Mouse (Mus musculus) MEL-GATA-1-ER (cell line): Measurements from ENCODE around the gene Ankrd23.

Source experiments
- DNase-seq: peaks from one replicate; pipeline ENCODE4 v3.0.0-alpha.2; 2012; ENCODE audit warnings: low read depth; ENCODE audit errors: extremely low read depth

Gene Ankrd23

DNA sequence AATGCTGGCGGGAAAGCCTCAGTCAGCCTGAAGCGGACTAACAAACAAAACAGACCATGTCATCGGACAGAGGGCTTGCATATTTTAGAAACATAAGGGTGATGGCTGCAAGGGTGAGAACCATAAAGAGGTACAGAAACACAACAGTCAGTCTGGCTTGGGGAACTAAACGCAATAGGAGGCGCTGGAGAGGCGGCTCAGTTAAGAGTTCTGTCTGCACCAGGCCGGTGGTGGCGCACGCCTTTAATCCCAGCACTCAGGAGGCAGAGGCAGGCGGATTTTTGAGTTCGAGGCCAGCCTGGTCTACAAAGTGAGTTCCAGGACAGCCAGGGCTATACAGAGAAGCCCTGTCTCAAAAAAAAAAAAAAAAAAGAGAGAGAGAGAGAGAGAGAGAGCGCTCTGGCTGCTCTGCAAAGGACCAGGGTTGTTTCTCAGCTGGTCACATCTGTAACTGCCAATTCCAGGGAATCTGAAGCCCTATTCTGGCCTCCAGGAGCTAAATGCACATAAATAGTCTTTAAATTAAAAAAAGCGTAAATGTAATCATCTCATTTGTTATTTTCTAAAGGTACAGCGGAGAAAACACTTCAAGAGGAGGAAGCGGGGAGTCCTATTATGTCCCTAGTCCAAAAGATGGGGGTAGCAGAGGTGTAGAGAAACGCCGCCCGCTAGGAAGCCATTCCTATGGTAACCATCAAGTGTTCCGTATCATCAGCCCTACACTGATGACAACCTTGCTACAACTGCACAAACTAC is 9.3 kb upstream of the Ankrd23 start:
- DNase-seq: peak; percentile 55

DNA sequence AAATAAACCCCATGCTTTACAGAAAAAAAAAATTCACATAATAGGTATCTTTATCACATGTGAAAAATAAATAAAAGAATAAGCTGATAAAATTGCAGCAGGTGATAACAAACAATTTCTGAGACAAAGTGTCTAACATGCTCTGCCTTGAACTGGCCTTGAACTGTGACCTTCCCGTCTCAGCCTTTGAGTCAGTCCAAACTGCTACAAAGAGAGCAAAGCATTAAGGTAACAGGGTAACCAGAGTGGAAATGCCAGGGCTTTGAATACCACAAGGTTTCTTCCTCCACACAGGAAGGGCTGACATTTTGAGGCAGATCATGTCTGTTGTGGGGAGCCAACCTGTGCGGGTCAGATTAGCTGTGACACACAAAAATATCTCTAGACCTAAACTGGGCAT is 8.7 kb upstream of the Ankrd23 start:
- no peak for DNase-seq

DNA sequence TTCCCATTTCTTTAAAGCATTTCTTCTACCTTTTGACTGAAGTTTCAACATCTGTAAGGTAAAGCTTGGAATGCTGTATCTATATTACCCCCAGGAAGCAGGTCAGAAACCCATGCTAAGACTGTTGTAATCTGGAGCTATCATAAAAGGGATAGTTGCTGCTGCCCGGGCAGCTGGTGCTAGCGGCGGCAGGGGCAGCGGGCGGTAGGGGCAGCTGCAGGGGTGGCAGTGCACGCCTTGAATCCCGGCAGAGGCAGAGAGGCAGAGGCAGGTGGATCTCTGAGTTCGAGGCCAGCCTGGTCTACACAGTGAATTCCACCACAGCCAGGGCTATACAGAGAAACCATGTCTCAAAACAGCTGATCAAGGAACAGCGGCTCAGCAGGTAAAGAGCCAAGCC is 6.2 kb upstream of the Ankrd23 start:
- no peak for DNase-seq

DNA sequence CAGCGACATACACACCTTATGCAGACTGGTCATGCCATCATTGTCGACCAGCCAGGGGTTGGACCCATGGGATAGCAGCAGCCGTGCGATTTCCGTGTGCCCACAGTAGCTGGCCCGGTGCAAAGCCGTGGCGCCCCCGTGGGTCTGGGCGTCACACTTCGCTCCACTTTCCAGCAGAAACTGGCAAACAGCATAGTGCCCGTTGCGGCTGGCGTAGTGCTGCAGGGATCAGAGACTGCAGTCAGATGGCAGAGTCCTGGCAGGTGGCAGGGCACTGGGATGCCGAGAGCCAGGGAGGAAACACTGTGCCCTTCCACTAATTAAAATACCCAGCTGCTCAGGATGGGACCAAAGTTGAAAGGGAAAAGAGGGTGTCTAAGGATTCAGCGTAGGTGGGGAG is 5.2 kb upstream of the Ankrd23 start:
- no peak for DNase-seq

DNA sequence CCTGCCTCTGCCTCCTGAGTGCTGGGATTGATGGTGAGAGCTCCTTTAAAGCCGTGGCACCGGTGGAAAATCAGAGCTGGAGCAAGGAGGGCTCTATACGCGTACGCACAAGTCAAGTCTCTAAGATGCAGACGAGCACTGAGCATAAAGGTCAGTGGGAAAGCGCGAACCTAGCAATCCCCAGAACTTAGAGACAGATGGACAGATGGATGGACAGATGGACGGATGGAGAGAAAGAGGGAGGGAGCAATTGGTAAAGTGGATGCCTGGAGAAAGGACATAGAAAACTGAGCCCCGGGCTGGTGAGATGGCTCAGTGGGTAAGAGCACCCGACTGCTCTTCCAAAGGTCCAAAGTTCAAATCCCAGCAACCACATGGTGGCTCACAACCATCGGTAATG is 4.1 kb upstream of the Ankrd23 start:
- DNase-seq: no peak

DNA sequence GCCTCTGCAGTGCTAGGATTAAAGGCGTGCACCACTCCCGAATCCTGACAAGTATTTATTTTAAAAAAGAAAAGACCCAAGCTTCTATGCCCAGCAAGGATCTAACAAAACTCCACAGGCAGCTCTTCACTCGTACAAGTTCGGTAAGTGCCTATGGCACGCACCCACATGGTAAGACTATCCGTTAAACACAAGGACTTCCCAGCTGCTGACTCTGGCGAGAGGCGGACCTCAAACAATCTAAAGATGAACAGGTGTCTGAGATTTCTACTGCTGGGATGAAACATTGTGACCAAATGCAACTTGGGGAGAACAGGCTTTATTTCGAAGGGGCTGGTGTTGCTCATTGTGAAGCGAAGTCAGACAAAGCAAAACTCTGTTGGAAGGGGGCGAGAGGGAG is 3.4 kb upstream of the Ankrd23 start:
- DNase-seq: no peak

DNA sequence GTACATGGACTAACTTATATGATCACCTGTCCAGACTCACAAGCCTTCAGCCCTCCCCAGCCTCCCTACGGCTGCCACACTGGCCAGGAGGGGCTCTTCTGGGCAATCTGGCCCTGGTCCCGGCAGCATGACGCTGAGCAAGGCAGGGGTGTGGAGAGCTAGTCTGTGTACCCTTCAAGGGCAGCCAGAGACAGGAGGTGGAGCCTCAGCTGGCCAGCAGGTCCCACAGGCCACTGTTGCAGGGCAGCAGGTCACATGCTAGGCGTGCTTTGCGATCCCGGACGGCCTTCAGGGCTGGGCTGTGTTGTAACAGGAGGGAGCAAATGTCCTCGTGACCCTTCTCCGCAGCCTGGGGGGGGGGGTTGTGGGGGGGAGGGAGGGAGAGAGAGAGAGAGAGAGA is 2.5 kb upstream of the Ankrd23 start, which contains the start of gene Gm42417:
Gene Gm42417 (minus strand): TSS at position 244 of the 400 bp plus-strand sequence.
- DNase-seq: no peak

DNA sequence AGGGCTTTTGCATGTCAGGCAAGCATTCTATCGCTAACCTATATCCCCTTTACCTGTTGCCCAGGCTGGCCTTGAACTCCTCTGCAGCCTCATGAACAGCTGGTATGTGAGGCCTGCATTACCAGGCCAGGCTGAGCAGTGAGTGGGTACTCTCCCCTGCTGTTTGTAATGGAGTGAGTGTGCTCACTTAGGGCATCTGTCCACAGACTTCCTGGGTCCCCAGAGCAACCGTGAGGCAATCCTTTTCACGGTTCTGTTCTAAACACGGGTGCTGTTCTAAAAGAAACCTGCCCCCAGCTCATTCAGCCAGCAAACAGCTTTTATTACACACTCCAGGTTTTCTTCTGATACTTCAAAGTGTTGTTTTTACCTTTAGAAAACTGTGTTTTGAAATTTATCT is 2.0 kb upstream of the Ankrd23 start:
- no peak for DNase-seq

DNA sequence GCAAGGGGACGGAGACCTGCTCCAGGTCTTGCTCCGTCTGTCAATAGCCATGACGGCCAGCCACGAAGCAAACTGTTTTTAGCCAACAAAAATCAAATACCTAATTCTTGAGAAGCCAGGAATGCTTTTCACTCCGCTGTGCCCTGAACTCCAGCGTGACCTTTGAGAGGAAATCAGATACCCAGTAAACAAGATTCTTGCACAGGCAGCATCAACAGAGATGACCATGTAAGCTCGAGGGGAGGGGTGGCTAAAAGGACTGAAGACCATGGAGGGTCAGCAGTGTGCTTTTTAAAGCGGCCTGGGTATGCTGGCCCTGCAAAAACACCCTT is 320 bp downstream of the Ankrd23 start:
- no peak for DNase-seq

DNA sequence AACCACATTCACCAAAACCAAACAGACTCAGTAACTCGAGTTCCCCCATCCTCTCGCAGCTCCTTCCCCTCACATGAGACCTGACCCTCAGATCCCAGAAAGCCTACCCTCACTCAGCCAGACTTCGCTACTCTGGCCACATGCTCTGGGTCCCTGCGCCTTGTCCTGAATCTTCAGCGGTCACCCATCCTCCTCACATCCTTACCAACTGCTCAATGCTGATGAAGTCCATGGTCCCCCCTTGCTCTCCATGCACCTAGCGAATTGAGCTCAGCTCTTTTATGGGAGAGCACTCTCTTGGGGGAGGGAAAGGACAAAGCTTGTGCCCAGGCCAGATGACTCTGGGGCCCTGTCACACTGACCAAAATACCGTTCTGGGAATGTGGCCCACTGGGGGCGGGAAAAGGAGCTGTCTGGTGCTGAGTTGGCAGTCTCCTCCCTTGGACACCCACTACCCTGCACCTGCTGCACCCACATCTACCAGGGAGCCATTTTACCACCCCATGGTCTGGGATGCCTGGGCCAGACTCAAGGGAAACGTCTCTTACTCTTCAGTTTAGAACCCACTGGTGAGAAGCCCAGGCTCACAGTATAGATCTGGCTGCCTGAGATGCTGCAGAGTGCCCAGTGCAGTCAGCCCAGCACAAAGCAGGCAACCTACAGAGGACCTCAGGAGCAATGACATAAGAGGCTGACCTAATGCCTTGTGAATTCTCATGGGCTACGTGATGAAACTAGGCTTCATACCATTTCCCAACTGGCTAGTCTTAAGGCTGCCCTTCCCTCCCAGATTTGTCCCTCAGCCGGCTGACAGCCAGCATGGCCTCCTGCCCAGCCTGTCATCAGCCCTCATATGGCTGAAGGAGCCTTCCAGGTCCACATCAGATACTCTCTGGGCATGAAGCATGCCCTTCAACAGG is 946 bp downstream of the Ankrd23 start:
- DNase-seq: no peak

DNA sequence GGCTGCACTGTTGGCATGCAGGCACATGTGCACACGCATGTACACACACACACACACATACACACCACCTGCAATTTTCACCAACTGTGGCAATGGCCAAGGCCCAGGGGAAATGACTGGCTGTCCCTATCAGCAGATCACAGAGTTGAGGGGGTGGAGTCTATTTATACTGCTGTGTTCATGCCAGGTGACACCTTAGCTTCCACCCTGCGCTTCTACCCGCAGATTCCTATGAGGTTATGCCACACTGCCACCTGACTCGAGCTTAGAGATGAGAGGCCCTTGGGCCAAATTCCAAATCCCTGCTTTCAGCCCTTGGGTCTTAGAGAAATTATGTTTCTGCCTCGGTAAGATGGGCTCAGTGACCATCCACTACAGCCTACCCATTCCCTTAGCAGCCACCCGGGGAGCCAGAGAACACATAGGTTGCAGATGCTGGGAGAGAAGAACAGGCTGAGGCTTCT is 2.1 kb downstream of the Ankrd23 start:
- no peak for DNase-seq

DNA sequence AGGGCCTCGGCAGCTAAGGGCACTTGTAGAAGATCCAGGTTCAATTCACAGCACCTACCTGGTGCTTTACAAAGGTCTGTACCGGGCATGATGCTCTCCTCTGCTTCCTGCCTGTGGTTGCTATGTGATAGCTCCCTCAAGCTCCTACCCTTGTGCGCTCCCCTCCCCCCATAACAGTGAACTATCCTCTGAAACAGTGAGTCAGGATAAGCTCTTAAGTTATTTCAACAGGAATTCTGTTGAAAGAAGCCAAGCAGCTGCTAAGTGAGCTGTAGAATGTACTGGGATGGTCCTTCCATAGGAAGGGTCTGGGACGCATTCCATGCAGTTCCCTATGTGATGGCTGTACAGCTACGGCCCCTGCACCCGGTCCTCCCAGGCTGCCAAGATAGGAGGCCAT is 3.1 kb downstream of the Ankrd23 start:
- DNase-seq: no peak

DNA sequence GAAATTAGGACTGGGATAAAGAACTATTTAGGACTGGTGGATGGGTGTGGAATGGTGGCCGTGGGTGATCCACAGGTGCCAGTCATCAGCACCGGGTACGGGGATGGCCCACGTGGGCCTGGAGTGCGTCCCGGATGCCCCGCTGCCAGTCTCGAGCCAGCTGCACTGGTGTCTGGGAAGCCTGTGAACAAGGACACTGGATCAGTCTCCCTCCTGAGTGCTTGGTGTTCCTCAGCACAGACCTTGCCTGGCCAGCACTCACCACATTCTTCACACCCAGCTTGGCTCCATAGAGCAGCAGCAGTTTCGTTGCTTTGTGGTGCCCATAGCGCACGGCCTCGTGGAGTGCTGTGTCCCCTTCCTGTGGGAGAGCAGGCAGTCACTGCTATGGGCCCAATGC is 5.2 kb downstream of the Ankrd23 start:
- DNase-seq: no peak

DNA sequence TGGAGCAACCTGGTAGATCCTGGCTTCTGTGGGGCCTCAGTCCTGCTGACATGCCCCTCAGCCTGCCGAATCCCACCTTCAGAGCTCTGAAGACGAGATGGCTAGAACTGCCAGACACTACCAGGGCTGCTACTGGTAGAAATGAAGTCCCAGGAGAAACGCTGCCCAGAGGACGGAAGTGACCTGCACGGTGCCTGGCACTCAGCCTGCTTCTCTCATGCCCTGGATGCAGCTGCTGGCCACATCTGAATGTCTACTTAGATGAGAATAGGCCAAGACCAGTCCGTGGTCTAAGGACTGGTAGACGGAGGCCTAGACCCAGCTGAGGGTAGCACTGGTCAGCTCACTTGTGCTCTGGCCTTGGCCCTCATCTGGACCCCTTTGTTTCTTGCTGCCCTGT is 5.7 kb downstream of the Ankrd23 start:
- DNase-seq: no peak

DNA sequence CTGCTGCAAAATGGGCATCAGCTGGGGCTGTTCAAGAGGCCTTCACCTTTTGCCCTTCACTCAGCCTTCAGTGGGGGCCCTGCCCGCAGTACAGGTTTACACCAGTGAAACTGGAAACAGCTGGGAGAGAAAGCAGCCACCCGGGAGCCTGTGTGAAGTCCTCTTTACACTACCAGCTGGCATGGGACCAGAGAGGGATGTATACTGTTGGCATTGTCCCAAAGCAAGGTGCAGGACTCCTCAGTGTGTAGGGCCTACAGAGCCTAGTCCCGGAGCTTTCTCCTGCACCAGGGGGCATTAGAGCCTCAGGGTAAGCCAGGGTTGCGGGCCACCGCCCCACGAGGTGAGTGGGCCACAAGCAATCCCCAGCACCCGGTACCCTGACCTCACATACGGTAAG is 6.2 kb downstream of the Ankrd23 start:
- no peak for DNase-seq

DNA sequence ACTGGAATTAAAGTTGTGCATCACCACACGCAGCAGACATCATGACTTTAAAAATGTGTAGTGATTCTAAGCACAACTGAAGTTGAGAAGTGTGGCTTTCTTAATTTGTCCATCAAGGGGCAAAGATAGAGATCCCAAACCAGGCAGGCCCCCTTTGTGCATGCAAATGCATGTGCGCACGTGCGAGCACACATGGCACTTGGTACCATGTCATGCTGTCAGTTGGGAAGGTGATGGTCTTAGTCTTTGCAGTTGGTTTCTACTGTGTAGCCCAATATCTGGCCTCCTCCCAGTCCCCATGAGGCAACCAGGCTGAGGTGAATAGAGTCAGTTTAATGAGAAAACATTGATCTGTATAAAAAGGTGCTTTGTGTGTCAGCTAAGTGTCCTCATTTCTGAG is 6.8 kb downstream of the Ankrd23 start:
- DNase-seq: no peak

DNA sequence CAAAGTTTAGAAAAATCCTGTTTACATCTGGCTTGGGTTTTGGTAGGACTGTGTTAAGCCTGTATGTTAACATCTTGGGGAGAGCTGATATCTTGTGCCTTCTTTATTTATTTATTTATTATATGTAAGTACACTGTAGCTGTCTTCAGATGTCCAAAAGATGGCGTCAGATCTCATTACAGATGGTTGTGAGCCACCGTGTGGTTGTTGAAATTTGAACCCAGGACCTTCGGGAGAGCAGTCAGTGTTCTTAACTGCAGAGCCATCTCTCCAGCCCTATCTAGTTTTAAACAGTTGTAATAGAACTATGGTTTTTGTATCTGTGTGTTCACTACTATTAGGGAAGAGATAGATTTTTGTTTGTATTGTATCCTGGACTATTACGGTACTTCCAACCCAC is 7.4 kb downstream of the Ankrd23 start:
- DNase-seq: no peak

DNA sequence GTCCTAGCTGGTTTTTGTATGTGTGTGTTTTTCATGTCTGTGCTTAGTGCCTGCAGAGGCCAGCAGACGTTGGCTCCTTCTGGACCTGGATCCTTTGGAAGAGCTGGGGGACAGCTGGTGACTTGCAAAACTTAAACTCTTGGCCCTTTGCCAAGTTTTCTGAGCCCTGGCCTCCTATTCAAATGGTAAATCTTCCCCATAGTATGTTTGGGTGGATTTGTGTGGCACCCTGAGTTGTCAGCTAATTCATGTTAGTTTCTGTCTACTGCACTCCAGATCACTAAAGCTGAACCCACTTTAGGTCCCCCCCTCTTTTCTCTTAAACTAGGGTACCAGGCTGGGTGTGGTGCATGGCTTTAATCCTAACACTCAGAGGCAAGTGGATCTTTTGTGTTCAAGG is 8.3 kb downstream of the Ankrd23 start:
- no peak for DNase-seq

DNA sequence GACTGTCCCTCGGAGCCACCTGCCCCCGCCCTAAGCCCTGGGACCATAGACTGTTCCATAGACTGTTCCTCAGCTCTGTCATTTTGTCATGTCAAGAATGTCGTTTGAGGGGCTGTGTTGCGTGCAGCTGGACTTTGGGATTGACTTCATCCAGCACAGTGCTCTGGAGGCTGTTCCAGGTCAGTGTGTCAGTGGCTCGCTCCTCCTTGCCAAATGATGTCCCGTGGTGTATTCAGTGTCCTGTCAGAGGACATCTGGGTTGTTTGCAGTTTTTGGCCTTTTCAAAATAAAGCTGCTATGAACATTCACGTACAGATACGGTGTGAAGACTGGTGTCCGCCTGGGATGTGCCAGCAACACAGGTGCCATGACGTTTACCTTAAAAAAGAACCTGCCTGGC is 9.8 kb downstream of the Ankrd23 start:
- DNase-seq: no peak

DNA sequence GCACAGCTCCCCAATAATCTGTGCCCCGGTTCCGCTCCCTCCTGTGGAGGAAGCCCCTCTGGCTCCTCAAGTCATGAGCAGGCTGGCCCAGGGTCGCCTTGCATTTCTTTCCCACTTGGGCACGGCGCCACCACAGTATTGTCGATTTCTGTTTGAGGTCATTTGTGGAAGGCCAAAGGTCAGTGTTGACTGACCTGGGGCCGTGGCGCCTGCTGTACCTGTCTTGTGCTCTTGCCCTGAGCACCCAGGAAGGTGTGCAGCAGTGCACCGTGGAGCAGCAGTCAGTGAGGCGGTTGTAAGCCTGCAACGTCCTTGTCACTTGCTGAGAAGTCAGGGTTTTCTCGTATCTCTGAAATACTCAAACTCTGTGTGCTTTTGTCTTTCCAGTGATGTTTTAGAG is 10.9 kb downstream of the Ankrd23 start:
- DNase-seq: no peak

DNA sequence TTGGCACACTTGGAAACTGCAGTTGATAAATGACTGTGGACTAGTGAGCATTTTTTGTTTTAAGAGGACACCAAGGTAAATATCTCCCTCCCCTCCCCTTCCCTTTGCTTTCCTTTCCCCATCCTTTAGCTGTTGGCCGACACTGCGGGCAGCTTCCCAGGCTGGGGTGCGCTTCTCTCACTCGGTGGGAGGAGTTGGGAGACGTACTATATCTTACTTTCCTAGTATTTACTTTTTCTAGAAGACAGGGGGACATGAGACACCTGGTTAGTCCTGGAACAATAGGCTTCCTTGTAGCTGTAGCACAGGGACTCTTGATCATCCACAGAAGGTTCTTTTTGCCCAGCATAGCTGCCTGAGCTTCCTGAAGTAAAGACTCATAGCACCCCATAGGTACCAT is 12.6 kb downstream of the Ankrd23 start:
- DNase-seq: no peak

DNA sequence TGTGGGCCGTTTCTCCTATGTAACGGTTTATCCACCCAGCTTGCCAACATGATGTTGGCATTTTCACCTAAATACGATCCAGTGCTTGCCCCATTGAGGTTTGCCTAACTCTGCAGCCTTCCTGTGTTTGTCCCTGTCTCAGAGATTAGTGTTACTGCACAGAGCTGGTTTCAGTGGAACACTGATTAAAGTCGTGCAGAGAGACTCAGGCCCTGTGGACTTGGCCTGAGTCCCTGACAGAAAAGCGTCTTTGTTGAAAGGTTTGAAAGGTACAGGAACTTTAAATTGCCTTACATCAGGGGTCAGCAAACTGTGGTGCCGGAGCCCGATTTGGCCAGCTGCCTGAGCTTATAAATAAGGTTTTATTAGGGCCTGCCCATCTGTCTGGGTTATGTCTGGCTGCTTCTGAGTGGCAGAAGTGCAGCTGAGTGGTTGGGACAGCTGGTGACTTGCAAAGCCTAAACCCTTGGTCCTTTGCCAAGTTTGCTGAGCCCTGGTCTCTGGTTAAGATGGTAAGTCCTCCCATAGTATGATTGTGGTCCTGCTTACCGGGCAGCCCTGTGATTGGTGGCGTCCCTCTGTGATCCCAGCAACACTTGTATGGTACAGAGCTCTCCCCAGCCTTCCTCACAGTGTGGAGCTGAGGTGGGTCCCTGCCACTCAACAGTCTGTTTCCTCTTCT is 13.2 kb downstream of the Ankrd23 start:
- no peak for DNase-seq
